Mouse (Mus musculus) inflammation-experienced regulatory T-cells, adult 16 weeks (primary cell): ENCODE data around the gene Ccdc65. TPM values are rescaled to one million over a fixed set of nuclear protein-coding genes. Genes with fewer than 3 reads are reported as not detected.

ENCODE experiments used
- polyA plus RNA-seq: library from polyadenylated mRNA; unstranded; fragments of 100-300 nt; shearing (Covaris generic); gene quantifications from one replicate; pipeline ENCODE4 v1.2.1, GENCODE M21; 2017

The Ccdc65 gene
- not detected for polyA plus RNA-seq

DNA sequence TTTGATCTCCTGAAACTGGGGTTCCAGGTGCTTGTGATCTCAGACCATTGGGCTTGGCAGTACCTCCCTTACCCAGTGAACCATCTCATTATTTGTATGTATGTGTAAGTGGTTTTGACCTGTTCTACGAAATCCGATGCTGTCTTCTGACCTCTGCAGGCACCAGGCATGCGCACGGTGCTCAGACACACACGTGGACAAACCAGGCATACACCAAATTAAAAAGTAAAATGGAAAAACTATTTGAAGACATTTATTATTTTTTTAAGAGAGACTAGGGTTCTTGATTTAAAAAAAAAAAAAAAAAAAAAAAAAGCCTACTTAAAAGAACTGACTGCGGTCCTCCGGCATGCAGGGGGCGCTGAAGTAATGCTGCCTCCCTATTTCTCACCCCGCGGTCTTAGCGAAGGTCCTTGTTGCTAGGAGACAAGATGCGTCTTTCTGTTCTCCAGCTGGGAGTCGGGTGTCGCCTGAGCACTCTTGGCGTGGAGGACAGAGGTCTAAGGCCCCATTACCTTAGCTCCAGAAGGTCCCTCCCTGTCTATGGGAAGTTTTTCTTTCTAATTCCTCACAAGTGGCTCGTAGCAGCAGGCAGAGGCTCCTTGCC, at the start of gene Ccdc65:
Gene Ccdc65, plus strand, starts transcription at position 442 of the 607 bp plus-strand sequence.

DNA sequence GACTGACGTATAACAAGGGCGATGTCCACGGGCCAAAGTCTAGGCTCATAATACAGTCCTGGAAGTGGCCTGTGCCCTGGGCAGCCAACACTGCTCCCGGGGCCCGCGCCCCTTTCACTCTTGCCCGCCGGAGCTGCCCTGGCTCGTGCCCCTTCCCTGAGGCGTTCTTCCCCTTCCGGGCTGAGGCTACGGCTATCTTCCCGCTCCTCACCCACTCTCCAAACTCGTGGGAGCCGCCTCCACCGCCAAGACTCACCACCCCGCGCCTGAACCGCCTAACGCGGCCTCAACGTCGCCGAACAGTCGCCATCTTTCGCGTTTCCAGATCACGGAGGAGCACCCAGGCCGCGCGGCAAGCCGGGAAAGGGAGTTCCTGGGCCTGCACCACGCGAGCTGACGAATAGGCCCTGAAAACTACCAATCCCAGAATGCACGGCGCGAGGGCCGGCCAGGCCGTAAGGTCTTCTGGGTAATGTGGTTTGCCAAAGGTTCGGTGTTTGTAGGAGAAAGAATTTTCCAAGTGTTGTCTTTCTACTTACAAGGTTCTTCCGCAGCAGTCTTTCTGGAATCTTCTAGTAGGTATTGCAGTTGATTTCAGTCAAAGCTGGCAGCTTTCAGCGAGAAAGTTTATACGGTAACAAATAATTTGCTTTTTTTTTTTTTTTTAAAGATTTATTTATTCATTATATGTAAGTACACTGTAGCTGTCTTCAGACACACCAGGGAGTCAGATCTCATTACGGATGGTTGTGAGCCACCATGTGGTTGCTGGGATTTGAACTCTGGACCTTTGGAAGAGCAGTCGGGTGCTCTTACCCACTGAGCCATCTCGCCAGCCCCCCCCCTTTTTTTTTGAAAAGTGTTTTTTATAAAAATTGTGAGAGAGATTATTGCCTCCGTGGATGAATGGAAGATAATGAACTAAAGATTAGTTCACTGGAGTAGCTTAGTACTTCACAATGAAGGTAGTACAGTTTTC, 45.2 kb upstream of the Ccdc65 start, which contains the start of gene Ddx23:
Gene Ddx23, minus strand, starts transcription at position 328 of the 979 bp plus-strand sequence.

DNA sequence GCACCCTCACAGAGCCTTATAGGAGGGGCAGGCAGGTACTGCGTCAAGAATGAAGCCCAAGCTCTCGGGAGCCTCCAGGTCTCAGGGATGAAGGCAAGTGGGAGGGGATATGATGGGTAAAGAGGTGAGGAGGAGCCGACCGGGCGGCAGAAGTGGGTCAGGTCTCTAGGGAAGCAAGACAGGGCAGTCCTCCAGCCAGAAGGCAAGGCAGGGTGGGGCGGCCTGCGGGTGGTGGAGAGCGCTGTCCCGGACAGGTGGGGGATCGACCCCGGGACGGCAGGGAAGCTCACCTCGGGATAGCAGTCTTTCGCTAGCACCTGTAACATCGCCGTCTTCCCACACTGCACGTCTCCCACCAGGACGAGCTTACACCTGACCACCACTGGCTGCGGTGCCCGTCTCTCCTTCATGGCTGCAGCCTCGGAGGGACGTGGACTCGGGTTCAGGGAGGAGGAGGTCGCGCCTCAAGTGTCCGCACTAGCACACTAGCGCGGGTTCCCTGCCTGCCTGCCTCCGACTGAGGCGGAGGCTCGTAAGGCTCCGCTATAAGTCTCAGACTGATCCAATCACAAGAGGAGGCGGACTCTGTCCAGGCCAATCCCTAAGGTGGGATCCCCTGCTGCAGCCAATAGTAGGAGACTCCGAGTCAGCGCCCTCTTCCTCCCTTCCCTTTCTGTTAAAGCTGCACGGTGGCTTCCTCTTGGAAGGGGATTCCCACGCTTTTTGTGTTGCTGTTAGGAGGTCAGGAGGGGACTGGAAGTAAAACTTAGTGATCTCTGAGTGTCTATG, 30.9 kb upstream of the Ccdc65 start, which contains the start of gene Rnd1:
Gene Rnd1, minus strand, starts transcription at position 522 of the 789 bp plus-strand sequence.

DNA sequence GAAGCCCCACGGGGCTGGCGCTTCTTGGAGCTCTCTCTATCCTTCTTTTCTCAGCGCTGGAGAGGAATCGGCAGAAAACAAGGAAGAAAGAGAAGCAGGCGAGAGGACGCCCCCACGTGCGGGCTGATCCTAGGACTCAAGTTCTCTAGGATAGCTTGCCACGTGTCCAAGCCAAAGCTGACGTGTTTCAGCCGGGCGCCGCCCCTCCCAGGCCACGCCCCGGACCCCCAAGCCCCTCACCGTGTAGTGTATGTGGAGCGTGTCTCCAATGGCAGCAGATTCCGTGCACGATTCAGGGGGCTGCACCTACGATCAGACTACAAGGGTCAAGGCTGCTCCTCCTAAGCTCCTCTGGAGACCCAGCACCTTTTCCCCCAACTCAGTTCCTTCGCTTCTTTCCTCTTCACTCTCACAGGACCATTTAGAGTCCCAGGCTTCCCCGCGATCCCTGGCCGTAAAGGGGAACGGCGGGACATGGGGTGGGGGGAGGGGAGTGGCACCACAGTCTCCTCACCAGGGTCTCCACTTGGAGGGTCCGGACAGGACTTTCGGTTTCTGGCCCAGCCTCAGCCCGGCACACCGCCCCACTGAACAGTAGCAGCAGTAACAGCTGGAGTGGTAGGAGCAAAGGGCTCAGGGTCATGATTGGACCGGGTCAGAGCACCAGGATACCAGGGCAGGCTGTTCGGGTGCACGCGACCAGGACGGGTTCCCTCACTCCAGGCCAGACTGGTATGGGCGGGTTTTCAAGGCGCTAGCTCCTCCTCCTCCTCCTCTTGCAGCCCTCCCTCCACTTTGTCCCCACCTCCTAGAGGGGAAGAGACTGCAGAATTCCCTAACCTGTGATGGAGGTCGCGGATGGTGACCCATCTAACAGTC, 19.7 kb downstream of the Ccdc65 start, which contains the start of gene Fkbp11:
Gene Fkbp11, minus strand, starts transcription at position 756 of the 879 bp plus-strand sequence.

DNA sequence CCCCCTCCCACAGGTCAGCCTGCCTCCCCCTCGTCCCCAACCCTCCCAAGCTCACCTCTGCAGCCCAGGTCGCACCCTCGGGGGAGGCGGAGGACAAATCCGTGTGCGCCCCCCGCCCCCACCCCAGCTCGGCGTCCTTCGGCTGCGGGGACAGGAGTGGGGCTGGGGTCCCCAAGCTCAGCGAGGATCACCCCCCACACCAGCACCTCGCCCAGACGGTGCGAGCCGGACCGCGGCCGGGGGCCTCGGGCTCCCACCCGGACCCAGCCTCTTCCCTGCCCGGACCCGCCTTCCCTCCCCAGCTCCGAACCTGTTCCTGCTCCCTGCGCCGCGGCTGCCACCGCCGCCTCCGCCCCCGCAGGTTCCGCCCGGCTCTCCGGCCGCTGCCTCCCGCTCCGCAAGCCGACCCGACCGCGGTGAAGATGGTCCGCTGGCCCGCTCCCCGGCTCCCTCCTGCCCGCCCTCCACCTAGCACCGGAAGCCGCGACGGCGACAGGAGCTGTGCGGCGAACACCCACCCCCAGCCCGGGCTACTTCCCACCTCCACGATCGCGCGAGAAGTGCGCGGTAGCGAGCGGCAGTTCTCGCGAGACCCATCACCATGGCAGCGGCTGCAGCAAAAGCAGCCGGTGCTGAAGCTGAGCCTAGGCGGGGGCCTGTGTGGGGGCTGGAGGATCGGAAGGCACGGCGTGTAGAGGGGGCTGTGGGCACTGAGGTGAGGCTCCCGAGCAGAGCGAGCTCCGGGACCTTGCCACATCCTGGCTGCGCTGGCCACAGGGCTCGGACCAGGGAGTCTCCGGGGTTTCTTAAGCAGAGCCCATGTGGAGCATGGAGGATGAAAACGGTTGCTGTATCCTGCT, 54.9 kb downstream of the Ccdc65 start, which contains the start of gene Arf3:
Gene Arf3, minus strand, starts transcription at position 545 of the 860 bp plus-strand sequence.

Other genes starting within 250 kb of the Ccdc65 start
- not detected for gene OR5BS1P, start 238.3 kb upstream of the Ccdc65 start, polyA plus RNA-seq
- gene Lalba, start 225.5 kb upstream of the Ccdc65 start, polyA plus RNA-seq = not detected
- 0.05 TPM for gene Olfr279, start 215.8 kb upstream of the Ccdc65 start, polyA plus RNA-seq
- gene Kansl2, start 173.9 kb upstream of the Ccdc65 start, polyA plus RNA-seq = 46.7 TPM
- 84.8 TPM for gene Ccnt1, start 137.3 kb upstream of the Ccdc65 start, polyA plus RNA-seq
- not detected for gene 4930415O20Rik, start 137.2 kb upstream of the Ccdc65 start, polyA plus RNA-seq
- 2.1 TPM for gene Adcy6, start 98.1 kb upstream of the Ccdc65 start, polyA plus RNA-seq
- gene Cacnb3, start 77.4 kb upstream of the Ccdc65 start, polyA plus RNA-seq = 0.43 TPM
- gene Ddx23, start 45.3 kb upstream of the Ccdc65 start, polyA plus RNA-seq = 35.7 TPM
- 1.3 TPM for gene Rnd1, start 30.7 kb upstream of the Ccdc65 start, polyA plus RNA-seq
- 1.0 TPM for gene Fkbp11, start 20.0 kb downstream of the Ccdc65 start, polyA plus RNA-seq
- 71.9 TPM for gene Arf3, start 55.0 kb downstream of the Ccdc65 start, polyA plus RNA-seq
- not detected for gene Wnt10b, start 69.9 kb downstream of the Ccdc65 start, polyA plus RNA-seq
- gene Wnt1, start 81.7 kb downstream of the Ccdc65 start, polyA plus RNA-seq = not detected
- gene Ddn, start 101.3 kb downstream of the Ccdc65 start, polyA plus RNA-seq = not detected
- 137 TPM for gene Prkag1, start 123.3 kb downstream of the Ccdc65 start, polyA plus RNA-seq
- 24.0 TPM for gene Kmt2d, start 163.0 kb downstream of the Ccdc65 start, polyA plus RNA-seq
- 17.4 TPM for gene Rhebl1, start 186.3 kb downstream of the Ccdc65 start, polyA plus RNA-seq
- not detected for gene Dhh, start 190.3 kb downstream of the Ccdc65 start, polyA plus RNA-seq
- gene Lmbr1l, start 210.0 kb downstream of the Ccdc65 start, polyA plus RNA-seq = 65.8 TPM
- 524 TPM for gene Tuba1b, start 226.4 kb downstream of the Ccdc65 start, polyA plus RNA-seq
- gene Gm49450, start 245.3 kb downstream of the Ccdc65 start, polyA plus RNA-seq = not detected
- gene Tuba1a, start 245.5 kb downstream of the Ccdc65 start, polyA plus RNA-seq = 198 TPM